Mouse (Mus musculus): ENCODE results near the gene A030014E15Rik.
"Not testable (repeated sequence)": the region's sequence is repeated elsewhere in the genome, so short reads cannot be mapped to it uniquely, and the experiment has no call there.

DNA sequence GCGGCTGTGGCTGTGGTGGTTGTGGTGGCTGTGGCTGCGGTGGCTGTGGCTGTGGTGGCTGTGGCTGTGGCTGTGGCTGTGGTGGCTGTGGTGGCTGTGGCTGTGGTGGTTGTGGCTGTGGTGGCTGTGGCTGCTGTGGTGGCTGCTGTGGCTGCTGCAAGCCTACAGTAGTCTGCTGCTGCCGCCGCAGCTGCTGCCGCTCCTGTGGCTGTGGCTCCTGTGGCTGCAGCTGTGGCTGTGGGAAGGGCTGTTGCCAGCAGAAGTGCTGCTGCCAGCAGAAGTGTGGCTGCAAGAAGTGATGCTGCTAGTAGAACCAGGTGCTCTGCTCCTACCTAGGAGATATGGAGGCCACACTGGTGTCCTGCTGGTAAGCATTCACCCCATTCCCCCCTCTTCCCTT, 11.3 kb upstream of the A030014E15Rik start:
- not testable (repeated sequence) for TF ChIP-seq CTCF (IDR thresholded peaks at IDR 0.05); EP300 (IDR thresholded peaks at IDR 0.05; ENCODE audit: insufficient read depth, low read depth, low read length); POLR2A (IDR thresholded peaks at IDR 0.05; ENCODE audit: insufficient read depth, low read depth, low read length)
